ENCODE assay signal across 25 mouse cellular contexts in the genomic region with DNA sequence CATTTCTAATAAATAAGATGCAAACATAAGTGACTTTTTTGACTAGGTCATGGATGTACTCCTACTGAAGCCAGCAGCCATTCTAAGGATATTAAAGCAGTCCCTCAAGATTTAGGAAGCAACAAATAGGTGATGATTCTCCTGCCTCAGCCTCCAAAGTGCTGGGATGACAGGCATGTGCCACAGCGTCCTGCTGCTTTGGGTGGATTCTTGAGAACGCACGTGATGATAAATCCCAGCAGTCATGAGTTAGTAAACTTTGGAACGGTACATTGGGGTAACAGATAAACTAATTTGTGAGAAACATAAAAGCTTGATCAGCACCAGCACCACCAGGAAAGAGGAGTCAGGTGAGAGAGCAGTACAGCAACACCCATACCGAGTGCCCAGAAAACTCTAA. TPM values are rescaled to one million over a fixed set of nuclear protein-coding genes. Genes with fewer than 3 reads are reported as not detected.
DNase-seq lines count a peak whose midpoint lies in the region; ATAC-seq and TF ChIP-seq lines count a peak whose summit lies in the region.
"Had no signal": no experiment of that assay in that cellular context is flagged by ENCODE, and none has a peak within 500 bp of the region (broad histone marks: within the 10 kb centered on the region; RNA-seq: fewer than 3 reads in every experiment).

No protein-coding gene starts in this region.

- H3K27ac ChIP-seq in kidney, embryonic 15.5 days: 0 out of 2 replicates have a peak overlapping the region, but pooled peaks have one; percentile 13
- 0 out of 2 replicates have a peak overlapping the region, but pooled peaks have one; percentile 35 for H3K27ac ChIP-seq in embryonic fibroblast, embryonic 13.5 days (ENCODE audit: insufficient read depth, low read length)
- H3K27ac ChIP-seq: embryonic facial prominence, embryonic 10.5 days; embryonic facial prominence, embryonic 12.5 days; forebrain, embryonic 10.5 days; forebrain, embryonic 12.5 days had no signal

- H3K4me1 ChIP-seq in kidney, embryonic 15.5 days: peaks cover 23% of the 10 kb centered on the region
- H3K4me1 ChIP-seq in embryonic fibroblast, embryonic 13.5 days (ENCODE audit: control insufficient read depth, insufficient read depth, low read length): peaks cover 5% of the 10 kb centered on the region

- no peaks in the 10 kb centered on the region for H3K9me3 ChIP-seq in kidney, embryonic 15.5 days (replicated peaks)
- H3K9me3 ChIP-seq: embryonic facial prominence, embryonic 12.5 days; forebrain, embryonic 10.5 days; forebrain, embryonic 12.5 days; G1E had no signal

- TF ChIP-seq CTCF in embryonic fibroblast, embryonic 13.5 days (IDR thresholded peaks at IDR 0.05; ENCODE audit: borderline replicate concordance, insufficient read depth, low read length): no peak

- H3K9ac ChIP-seq in kidney, embryonic 15.5 days: no peak overlapping the region
- H3K9ac ChIP-seq: embryonic facial prominence, embryonic 12.5 days; forebrain, embryonic 12.5 days had no signal

- peaks cover 16% of the 10 kb centered on the region for H3K36me3 ChIP-seq in kidney, embryonic 15.5 days
- H3K36me3 ChIP-seq: G1E had no signal

- ATAC-seq in kidney, embryonic 15.5 days (replicated peaks; ENCODE audit: low FRiP score): no peak
- ATAC-seq: activated CD4-positive, CD25-positive, alpha-beta regulatory T cell, adult 4 months; CD4-positive, CD25-positive, alpha-beta regulatory T cell, adult 4 months; forebrain, embryonic 14.5 days; forebrain, embryonic 16.5 days; Patski had no signal

- no peaks in the 10 kb centered on the region for H3K27me3 ChIP-seq in kidney, embryonic 15.5 days
- H3K27me3 ChIP-seq: CH12.LX; embryonic facial prominence, embryonic 12.5 days; forebrain, embryonic 12.5 days; Patski had no signal

- intact Hi-C loops in heart, postnatal 25 days (cut with DNase I): no loop called here

- H3K4me3 ChIP-seq in kidney, embryonic 15.5 days (replicated peaks): no peak overlapping the region
- no peak overlapping the region for H3K4me3 ChIP-seq in embryonic fibroblast, embryonic 13.5 days (ENCODE audit: insufficient read depth, low read length)
- H3K4me3 ChIP-seq: embryonic facial prominence, embryonic 10.5 days; embryonic facial prominence, embryonic 12.5 days; erythroblast, embryonic 14.5 days; forebrain, embryonic 10.5 days; forebrain, embryonic 12.5 days had no signal

- TF ChIP-seq POLR2A in embryonic fibroblast, embryonic 13.5 days (IDR thresholded peaks at IDR 0.05; ENCODE audit: low read depth, low read length): no peak

- peak; percentile 64 for DNase-seq in heart, adult 11 months
- no peak for DNase-seq in heart, postnatal 25 days (ENCODE audit: low spot score)
- DNase-seq in kidney, adult 8-10 months: no peak
- DNase-seq: adrenal gland, adult 8-10 months; adrenal gland, postnatal 14 days; B cell, adult 2 months; cerebellum, adult 11-12 months; cerebellum, adult 2 months; cerebellum, adult 9-10 months; cerebellum, postnatal 10 days; cerebellum, postnatal 25 days had no signal

- no peak overlapping the region for H3K4me2 ChIP-seq in kidney, embryonic 15.5 days
- H3K4me2 ChIP-seq: embryonic facial prominence, embryonic 12.5 days; forebrain, embryonic 12.5 days had no signal

- WGBS in kidney, embryonic 15.5 days: 86% methylated on average over 5 of the region's 5 CpGs

RNA-seq across cellular contexts. Expression of gene Bmpr1a, which starts 52.7 kb away (rescaled TPM):
- 10 to 100 TPM; 71.8 to 77.5 TPM for total RNA-seq in heart, postnatal 25 days (2021)
- 47.3 and 47.7 TPM in 2 replicates for polyA plus RNA-seq in kidney, embryonic 15.5 days (2015; fragmentation: Nextera tagmentation; extraction: Ambion mirVana)
- 116 and 146 TPM in 2 replicates for polyA plus RNA-seq in embryonic fibroblast, embryonic 13.5 days (2011; ENCODE audit: insufficient read length, low read depth, missing spikeins)
- polyA plus RNA-seq: erythroblast, embryonic 14.5 days; G1E had no signal
